Mouse (Mus musculus): ENCODE results near the gene Ly6g5b.

Ly6g5b gene

DNA sequence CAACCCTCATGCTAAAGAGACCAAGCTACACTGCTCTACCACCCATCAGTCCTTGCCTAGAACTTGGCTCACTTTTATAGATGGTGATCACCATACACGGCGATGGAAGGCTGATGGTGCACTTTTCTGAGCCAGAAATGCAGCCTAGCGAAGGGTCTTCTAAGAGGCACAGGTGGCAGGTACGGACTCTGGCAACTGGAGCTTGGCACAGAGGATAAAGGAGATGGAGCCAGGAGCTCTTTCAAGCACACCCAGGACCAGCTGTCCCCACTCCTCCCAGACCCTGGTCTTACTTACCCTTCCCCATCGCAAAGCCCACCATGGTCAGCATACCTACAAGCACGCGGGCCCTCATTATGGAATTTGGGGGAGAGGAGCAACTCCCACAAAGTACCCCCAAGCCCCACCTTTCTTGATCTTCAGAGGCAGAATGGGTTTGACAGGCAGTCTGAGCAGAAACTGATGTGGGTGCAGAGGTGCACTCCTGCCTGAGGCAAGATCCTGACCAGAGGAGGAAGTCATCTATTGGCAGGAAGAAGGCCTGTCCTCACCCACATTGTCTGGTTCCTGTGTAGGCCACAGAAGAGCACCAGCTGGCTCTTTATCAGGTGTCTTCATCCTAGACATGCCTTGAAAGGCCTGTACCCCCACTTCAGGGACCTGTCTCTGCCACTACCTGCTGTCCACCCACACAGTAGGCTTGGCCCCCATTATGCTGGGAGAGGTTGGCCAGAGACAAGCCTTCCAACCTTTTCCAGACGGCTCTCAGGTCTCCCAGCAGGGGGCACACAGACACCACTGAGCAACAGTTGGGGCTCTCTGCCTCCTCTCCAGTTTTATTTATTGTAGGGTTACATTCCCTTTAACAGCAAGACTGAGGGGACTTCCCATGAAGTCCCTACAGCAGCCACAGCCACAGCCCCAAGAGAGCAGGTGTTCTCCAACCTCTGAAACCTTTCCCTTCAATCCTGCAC is at the start of gene Ly6g5b:
Gene Ly6g5b (minus strand): TSS at position 383 of the 974 bp plus-strand sequence.
- no peak for DNase-seq (ENCODE audit: low read depth, low spot score)

DNA sequence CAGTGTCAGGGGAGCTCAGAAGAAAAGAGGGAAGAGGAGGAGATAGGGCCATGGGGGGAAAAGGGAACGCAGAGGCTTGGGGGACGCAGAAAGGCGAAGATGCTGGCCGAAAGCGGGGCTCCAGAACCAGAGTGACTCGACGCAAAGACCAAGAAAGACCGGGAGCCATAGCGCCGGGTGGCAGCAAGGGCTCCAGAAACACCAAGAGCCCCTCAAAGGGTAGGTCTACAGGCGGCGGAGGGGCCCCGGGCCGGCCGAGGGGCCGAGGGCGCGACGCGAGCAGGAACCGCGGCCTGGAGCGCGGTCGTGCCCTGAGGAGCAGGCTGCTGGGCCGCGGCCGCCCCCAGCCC is 49.0 kb upstream of the Ly6g5b start:
- DNase-seq (ENCODE audit: low read depth, low spot score), result no peak

DNA sequence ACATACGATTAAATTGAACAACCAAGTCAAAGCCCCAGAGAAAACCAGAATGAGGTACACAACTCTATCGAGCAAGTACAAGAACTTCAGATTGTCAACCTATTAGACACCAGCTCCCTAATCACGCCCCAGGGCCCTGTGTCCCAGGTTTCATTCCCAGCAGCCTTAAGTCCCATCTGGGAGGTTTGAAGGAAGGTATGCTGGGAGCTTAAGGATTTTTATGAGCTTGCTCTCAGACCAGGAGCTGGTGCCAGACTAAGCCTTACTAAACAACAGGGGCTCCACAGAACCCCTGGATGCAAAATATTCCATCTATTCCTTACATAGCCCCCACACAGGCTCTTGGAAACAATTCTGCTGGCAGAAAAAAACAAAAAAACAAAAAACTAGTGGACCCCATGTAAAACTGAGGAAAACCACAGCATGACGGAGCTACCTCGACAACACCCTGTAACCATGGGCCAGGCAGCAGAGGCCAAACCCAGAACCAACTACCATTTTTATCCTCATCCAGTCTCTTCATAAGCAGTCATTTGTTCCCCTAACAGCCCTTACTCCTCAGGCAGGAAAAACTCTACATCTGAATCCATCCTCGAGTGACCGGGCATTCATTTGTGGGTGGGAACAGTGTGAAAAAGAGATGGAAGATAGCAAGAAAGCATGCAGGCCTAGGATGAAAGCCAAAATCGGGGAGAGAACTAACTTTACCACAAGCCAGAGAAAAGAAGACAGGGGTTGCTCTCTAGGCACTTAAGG is 48.3 kb upstream of the Ly6g5b start:
- no peak for DNase-seq (ENCODE audit: low read depth, low spot score)

DNA sequence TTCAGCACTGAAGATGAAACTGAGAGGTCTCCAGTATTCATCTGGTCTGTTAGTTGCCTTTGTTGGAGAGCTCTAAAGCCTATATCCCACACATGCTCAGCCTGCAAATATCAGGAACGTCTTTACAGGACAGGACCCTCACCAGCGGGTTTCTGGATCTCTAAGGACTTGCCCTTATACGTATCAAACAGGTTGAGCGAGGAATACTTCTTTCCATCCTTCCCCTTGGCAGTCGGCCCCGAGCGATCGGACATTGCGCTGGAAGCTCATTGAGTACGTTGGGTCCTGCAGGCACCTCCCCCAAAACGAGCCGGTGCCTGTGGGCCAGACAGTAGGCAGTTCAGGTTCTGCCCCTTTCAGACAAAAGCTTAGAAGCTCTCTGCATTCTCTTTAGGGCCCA is 47.5 kb upstream of the Ly6g5b start:
- DNase-seq (ENCODE audit: low read depth, low spot score), result no peak

DNA sequence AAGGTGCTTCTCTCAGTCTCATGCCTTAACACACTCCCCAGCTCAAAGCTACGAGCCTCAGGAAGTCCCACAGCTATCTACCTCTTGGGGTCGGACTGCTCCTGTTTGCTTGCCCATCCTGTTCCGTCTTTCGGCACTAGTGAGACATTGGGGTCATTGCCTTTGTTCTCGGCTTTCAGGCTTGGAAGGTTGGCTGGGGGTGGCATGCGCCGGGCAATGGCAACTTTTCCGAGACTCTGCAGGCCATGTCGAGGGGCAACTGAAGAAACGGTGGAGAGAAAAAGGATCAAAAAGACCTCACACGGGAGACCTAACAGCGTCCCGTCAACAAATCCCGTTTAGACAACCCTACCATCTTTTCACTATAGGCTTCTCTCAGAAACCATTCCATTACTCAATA is 46.9 kb upstream of the Ly6g5b start:
- no peak for DNase-seq (ENCODE audit: low read depth, low spot score)

DNA sequence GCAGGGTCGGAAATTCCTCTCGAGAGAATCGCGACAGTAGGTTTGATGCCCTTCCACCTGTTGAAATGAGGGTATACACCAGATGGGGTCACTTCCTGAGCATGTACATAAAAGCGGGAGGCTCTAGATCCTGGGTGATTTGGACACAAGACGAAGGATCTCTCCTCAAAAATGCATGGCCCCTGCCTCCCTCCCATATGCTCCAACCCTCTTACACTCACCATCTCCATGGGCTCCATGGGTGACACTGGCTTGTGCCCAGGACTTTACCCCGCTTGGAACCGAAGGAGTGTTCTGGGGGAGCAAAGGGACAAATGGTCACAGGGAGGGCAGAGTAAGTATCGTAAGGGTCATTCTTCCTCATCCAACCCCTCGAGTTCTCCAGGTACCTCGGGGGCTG is 46.2 kb upstream of the Ly6g5b start:
- no peak for DNase-seq (ENCODE audit: low read depth, low spot score)

DNA sequence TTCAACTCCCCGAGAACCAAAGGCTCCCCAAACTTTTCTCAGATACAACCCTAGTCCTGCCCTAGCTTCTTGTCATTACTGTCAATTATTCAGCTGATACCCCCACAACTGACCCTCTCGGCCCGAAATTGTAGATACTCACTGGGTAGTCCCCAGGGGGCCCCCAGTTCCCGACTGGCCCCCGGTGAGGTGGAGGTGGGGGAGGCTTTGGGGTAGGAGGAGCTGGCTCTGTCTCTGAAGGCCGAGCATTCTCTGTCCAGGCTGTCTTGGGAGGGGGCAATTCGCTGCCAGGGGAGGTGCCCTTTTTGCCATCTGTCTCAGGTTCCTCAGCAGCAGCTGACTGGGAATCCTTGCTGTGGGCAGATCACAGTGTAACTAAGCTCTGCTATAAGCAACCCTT is 44.4 kb upstream of the Ly6g5b start:
- no peak for DNase-seq (ENCODE audit: low read depth, low spot score)

DNA sequence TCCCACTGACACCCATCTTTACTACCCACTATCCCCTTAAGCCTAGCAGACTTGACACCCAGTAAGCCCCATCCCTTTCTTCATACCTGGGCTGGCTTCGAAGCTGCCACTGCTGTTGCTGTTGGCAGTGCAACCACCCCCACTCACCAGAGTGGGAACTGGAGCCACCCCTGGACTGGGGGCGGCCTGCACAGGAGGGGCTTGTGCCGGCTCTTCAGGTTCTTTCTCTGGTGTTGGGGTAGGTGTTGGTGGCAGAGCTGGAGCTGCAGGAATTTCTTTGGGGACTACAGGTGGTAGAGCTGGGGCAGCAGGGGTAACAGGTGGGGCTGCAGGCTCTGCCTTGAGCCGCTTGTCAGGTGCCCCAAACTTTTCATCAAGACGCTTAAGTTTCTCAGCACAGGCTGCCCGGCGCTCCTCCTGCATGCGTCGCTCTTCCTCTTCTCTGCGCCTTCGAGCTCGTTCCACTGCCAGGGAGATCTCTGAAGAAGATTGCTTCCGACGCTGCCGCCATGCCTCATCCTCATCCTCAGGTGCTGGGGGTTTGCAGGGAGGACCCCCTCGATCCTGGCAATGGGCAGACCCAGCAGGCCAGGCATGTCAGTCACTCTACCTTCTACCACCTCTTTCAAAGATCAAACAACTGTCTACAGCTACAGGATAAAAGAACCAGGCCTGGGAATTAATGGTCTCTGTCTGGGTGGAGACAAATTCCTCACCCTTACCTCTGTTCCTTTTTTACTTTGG is 43.8 kb upstream of the Ly6g5b start:
- no peak for DNase-seq (ENCODE audit: low read depth, low spot score)

DNA sequence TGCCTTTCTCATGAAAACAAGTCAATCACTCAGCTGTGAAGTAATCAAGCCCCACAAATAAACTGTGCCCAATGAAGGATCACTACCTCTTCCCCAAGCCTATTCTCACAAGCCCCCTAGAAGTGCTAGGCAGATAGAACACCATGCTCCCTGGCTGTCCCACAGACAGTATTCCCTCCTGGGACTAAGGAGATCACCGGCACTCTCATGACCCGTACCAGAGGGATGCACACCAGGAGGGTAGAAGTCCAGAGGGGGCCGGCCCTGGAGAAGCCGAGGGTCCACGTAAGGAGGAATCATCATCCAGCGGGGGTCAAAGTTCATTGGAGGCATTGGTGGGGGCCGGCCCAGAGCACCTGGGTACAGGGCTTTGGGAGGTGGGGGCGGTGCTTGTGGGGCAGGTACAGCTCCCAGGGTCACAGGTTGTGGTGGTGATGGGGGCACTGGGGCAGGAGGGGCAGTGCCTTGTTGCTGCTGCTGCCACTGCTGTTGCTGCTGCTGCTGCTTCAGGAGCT is 42.5 kb upstream of the Ly6g5b start:
- no peak for DNase-seq (ENCODE audit: low read depth, low spot score)

DNA sequence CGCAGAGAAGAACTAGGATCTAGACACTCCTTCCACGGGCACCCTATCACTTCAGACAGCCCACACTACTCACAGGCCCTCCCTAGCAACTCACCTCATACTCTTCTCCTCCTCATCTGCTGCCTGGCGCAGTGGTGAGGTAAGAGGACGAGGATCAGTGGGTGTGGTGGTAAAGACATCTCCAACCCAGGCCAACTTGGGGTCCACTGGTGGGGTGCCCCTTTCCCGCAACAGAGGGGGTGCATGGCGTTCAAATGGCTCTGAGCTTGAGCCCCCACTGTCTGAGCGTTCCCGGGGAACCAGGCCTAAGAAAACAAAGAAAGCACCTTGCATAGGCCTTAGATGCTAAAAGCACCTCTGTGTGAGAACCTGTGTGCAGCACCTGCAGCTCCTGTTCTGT is 42.0 kb upstream of the Ly6g5b start:
- DNase-seq (ENCODE audit: low read depth, low spot score), result no peak

DNA sequence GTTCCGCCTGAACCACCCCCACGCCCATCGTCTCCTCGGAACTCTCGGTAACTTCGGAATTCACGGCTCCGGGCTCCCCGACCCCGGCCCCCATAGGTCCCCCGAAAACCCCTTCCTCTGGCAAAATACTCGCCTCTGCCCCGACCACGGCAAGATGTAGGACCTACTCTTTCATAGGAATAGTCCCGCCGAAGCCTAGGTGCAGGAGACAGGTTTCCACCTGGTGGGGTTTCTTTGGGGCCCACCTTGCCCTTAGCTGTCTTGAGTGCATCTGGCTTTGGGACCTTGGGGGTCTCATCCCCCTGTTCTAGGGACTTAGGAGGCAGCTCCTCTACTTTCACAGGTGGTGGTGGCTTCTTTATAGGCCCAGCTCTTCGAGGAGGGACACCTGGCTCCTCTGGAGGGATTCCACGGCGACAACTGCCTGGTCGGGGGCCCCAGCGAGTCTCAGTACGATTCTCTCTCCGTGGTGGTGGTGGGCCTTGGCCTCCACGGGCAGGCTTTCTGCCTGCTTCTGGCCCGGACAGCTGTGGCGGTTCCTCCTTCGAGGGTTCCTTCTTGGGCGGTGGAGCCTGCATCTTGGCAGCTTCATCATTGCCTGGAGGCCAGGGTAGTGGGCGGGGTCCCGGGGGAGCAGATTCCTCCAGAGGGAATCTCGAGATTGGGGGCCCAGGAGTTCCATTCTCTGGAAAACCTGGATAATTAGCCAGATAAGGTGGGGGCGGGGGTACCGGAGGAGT is 41.4 kb upstream of the Ly6g5b start:
- no peak for DNase-seq (ENCODE audit: low read depth, low spot score)

DNA sequence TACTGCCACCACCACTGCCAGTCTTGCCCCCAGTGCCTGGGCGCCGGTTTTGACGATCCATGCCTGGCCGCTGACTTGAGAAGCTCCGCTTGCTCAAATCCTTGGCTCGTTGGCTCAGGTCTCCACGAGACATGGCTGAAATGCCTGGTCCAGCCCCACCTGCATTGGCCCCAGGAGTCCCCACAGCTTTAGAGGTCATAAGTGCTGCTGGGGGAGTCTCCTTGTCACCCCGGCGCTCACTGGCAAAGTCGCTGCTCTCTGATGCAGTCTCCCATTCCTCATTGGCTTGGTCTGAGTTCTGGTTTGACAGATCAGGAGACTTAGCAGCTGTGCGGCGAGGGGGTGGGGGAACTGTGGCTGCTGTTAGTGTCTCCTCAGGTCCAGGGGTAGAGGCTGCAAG is 40.2 kb upstream of the Ly6g5b start:
- no peak for DNase-seq (ENCODE audit: low read depth, low spot score)

DNA sequence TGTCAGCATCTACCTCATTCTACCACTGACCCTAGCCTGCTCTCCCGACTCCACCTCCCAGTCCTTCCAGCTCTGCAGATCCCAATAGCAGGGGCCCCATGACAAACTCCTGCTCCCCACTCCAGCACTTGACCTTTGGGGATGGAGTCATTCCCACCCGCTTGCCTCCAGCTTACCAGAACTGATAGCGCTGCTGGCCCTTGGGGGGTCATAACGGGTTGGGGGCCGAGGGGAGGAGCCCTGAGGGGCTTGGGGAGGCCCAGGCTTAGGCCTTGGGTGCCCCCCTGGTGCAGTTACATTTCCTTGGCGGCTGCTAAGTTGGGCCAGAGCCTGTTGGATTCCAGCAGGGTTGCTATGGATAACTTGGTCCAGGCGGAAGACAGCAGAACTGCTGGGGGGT is 39.4 kb upstream of the Ly6g5b start:
- DNase-seq (ENCODE audit: low read depth, low spot score), result no peak

DNA sequence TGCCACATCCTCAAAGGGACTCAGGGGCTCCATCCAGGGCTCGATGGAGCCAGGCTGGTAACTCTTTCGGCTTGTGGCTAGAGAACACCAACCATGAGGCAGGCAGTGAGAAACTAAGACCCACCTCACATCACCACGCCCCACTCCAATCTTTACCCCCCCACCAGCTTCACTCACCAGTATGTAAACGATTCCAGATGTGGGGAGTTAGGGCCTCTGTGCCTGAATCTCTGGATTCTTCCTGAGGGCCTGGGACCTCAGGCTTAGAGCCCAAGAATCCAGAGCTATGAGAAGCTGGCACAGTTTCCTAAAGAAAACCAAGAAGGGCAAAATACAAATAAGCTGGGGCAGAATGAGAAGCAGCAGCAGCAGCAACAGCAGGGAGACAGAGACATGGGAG is 38.7 kb upstream of the Ly6g5b start:
- no peak for DNase-seq (ENCODE audit: low read depth, low spot score)

DNA sequence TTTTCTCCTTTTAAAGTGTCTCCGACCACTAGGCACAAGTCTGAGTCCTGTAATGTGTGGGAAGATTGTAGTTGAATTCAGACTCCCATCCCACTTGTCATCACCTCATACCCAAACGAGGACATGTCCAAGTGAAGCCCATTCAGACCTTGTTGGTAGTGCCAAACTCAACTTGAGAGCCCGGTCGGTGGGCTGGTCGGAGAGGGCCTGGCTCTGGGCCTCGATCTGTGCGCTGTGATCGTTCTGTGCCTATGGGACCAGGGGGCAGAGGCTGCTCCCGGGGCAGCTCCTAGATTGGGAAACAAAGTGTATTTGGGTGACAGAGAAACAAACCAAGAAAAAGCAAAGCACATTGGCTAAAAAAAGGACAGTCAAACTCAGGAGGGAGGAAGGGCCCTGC is 37.8 kb upstream of the Ly6g5b start:
- no peak for DNase-seq (ENCODE audit: low read depth, low spot score)

DNA sequence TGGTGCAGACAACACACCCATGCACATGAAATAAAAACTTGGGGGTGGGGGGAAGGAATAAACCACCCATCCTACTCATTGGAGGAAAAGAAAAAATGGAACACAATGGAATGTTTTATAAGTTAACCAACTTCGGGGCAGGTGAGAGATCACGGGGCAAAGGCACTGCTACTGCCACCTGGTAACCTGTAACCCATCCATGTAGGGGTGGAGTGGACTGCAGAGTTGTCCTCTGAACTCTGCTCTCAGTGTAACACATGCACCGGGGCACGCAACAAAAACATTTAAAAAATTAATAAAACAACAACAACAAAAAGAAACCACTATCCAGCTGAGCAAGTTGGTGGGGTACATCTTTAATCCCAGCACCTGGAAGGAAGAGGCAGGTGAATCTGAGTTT is 36.9 kb upstream of the Ly6g5b start:
- DNase-seq (ENCODE audit: low read depth, low spot score), result no peak

DNA sequence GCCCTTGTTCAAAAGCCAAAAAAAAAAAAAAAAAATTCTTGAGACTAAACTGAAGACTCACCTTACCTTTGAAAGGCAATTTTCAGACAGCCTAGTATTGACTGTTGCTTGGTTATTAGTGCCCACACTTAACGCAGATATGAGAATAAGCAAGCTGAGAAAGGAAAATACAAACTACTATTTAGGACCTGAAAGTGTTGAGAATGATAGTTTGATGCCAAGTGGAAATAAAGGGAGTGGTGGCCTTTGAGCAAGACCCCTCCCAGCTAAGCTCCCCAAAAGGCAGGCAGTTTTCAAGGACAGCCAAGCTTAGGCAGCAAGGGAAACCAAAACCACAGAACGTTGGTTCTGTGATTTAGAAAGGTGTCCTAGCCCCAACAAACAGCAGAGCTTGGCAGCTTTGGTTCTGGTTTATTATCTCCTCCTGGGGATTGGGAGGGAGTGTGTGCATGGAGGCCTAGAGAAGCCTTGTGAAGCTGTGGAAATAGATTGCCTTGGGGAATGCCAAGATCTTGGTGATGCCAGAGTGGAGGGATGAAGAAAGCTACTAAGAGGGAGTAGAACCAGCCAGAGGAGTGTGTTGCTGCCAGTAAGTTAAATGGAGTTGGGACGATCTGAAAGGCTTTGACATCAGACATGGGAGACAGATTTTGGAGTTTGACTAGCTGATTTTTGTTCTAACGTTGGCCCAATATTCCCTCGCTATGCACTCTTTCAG is 32.9 kb upstream of the Ly6g5b start:
- no peak for DNase-seq (ENCODE audit: low read depth, low spot score)

DNA sequence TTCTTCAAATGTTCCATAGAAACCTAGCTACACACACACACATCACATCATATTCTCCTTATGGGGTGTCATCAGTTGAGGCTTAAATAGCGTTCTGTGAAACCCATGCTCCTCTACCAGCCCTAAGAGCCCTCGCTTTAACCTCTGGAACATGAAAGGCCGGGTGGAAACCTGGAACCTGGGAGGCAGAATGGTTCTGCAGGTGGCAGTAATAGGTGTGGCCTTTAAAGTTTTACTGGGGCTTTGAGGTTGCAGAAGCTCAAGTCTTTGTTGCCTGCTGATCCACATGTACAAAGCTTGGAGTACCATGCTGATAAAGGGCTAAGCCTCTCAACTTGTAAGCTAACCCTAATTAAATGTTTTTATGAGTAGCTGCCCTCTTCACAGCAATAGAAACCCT is 32.1 kb upstream of the Ly6g5b start:
- no peak for DNase-seq (ENCODE audit: low read depth, low spot score)

DNA sequence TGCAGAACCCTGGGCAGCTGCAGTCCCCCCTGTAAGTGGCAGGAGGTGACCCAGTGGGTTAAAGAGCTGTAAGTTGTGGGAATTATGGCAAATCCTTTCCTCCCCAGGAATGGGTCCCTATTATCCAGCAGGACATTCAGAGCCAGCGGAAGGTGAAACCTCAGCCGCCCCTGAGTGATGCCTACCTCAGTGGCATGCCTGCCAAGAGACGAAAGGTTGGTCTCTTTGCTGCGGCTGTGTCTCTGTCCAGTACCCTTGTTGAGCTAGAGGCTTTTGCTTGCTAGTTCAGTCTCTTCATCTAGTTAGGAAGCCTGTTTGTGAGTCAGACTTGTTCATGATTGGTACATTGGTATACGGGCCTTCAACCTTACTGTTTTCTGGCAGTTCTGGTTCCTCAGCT is 30.9 kb upstream of the Ly6g5b start:
- DNase-seq (ENCODE audit: low read depth, low spot score), result no peak

DNA sequence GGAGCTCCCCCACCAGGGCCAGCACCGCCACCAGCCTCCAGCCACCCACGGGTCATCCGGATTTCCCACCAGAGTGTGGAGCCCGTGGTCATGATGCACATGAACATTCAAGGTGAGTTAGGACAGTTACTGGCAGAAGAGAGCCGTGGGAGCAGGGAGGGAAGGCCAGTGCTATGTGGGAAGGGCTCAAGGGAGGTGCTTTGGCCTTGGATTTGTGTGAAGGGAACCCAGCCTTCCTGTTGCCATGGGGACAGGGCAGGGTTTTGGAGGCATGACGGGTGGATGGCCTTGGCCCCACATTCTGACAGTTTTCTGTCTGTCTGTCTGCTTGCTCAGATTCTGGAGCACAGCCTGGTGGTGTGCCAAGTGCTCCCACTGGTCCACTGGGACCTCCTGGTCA is 26.7 kb upstream of the Ly6g5b start:
- DNase-seq (ENCODE audit: low read depth, low spot score), result no peak

DNA sequence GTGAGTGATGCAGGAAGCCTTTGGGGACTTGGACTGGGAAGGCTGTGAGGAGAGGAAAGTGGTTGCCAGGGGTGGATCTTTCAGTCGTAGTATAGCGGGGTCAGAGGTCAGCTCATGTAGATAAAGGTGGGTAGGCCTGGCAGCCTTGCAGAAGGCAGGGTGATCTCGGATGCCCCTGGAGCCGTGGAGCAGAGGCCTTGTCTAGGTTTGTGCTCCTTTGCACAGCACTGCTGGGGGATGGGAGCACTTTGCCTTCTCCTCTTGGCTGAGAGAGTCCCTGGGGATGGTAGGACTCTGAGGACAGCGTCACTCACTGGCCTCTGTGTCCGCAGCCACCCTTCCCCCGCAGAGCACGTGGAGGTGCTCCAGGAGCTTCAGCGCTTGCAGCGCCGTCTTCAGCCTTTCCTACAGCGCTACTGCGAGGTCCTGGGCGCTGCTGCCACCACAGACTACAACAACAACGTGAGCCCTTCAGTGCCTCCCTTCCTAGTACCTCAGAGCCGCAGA is 25.3 kb upstream of the Ly6g5b start:
- DNase-seq (ENCODE audit: low read depth, low spot score), result no peak
